Mouse (Mus musculus) liver, adult 2 months (tissue): ENCODE results near the gene Cacna1c. TPM values are rescaled to one million over a fixed set of nuclear protein-coding genes. Genes with fewer than 3 reads are reported as not detected.

Experiments
- DNase-seq: peaks from one replicate; pipeline ENCODE4 v3.0.0-alpha.2; 2011; ENCODE audit warnings: low read depth, low spot score; ENCODE audit errors: extremely low read depth
- H3K27ac ChIP-seq: fragments of 200-500 bp; replicated peaks from 2 replicates; pipeline ENCODE4 v1.5.1; 2012; ENCODE audit warnings: low read depth, mild to moderate bottlenecking, control low read depth, inconsistent platforms, low read length; ENCODE audit not compliant: insufficient read depth
- H3K27me3 ChIP-seq: fragments of 200-500 bp; 2 replicates; pipeline ENCODE4 v1.6.1; 2012; ENCODE audit warnings: mild to moderate bottlenecking, moderate library complexity, low read length, inconsistent platforms; ENCODE audit not compliant: control insufficient read depth, insufficient read depth
- H3K36me3 ChIP-seq: fragments of 200-500 bp; 2 replicates; pipeline ENCODE4 v1.6.1; 2012; ENCODE audit warnings: low read length, inconsistent platforms; ENCODE audit not compliant: control insufficient read depth, insufficient read depth
- H3K4me1 ChIP-seq: fragments of 200-500 bp; 2 replicates; pipeline ENCODE4 v1.6.1; 2011; ENCODE audit warnings: low read length; ENCODE audit not compliant: control insufficient read depth, insufficient read depth
- H3K4me3 ChIP-seq: fragments of 200-500 bp; 2 replicates; pipeline ENCODE4 v1.5.1; 2011; ENCODE audit warnings: low read depth, mild to moderate bottlenecking, control low read depth, low read length, moderate library complexity; ENCODE audit not compliant: insufficient read depth
- H3K79me2 ChIP-seq: fragments of 200-500 bp; 2 replicates; pipeline ENCODE4 v1.6.1; 2012; ENCODE audit warnings: inconsistent platforms, mild to moderate bottlenecking, low read length, moderate library complexity; ENCODE audit not compliant: control insufficient read depth, insufficient read depth
- H3K9ac ChIP-seq: fragments of 200-500 bp; 2 replicates; pipeline ENCODE4 v1.6.1; 2012; ENCODE audit warnings: low read depth, mild to moderate bottlenecking, control low read depth, inconsistent platforms, low read length
- CTCF ChIP-seq: fragments of 200-500 bp; IDR thresholded peaks from 2 replicates; pipeline ENCODE4 v1.5.1; 2011; ENCODE audit warnings: low read depth, low read length, control low read depth
- POLR2A ChIP-seq: fragments of 200-500 bp; IDR thresholded peaks from 2 replicates; pipeline ENCODE4 v1.6.1; 2011; ENCODE audit warnings: low read length, control low read depth; ENCODE audit not compliant: insufficient read depth; ENCODE audit errors: extremely low read depth
- WGBS: fragments of 180-500 bp; shearing (Covaris S2); methylation state at CpG from one replicate; pipeline ENCODE4 v1.1.7; 2018; 5-methylcytosine and 5-hydroxymethylcytosine counted together
- polyA plus RNA-seq: library from polyadenylated mRNA; depleted of rRNA; stranded (reverse); fragments of >200 nt; gene quantifications from 2 replicates; pipeline ENCODE4 v1.2.3, GENCODE M21; 2012
- total RNA-seq: library from RNA; depleted of rRNA; stranded (reverse); fragments of >200 nt; gene quantifications from 2 replicates; pipeline ENCODE4 v1.2.3, GENCODE M21; 2014

Gene Cacna1c
- total and polyA plus RNA-seq, 2 experiments = 0.09 to 0.18 TPM

DNA sequence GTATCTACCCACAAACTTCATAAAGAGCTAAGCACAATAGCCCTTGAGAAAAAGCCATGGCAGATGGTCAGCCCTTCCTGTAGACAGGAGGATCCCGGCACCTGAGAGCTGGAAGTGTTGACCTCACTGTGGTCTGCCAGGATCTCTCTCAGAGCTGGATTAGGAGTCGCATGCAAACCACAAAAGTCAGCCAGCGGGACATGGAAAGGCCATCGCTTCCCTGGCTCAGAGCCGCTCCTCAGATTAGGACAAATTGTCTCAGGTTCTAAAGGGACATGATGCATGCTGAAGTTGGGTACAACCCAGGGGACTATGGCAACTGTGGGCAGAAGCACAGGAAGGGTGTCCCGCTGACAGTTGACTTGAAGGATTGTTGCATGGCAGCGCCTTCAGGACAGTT lies 490.4 kb downstream of the Cacna1c start:
- no peak for DNase-seq
- no peaks in the 10 kb centered on the region for H3K27me3 ChIP-seq
- H3K79me2 ChIP-seq = no peaks in the 10 kb centered on the region
- 92% methylated on average over 7 of the region's 7 CpGs for WGBS
- no peaks in the 10 kb centered on the region for H3K4me1 ChIP-seq
- no peak overlapping the region for H3K27ac ChIP-seq
- TF ChIP-seq CTCF (no peak), POLR2A (no peak)
- no peak overlapping the region for H3K4me3 ChIP-seq
- H3K9ac ChIP-seq = no peak overlapping the region
- H3K36me3 ChIP-seq = no peaks in the 10 kb centered on the region

DNA sequence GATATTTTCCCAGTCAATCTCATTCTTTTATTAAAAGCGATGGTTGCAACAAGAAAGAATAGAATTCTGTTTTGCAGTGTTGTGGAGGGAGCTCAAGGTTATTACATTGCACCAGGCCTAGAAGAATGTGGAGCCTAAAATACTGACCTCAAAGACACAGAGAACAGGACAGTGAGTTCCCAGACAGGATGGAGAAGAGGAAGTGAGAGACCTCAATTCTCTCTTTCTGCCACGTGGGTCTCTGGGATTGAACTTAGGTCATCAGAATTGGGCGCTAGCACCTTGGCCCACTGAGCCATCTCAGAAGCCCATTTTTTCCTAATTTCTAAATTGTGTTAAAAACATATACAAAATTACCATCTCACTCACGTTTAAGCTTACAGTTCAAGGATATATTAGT lies 501.6 kb downstream of the Cacna1c start:
- H3K36me3 ChIP-seq = no peaks in the 10 kb centered on the region
- no peak overlapping the region for H3K9ac ChIP-seq
- no peaks in the 10 kb centered on the region for H3K4me1 ChIP-seq
- no peak overlapping the region for H3K27ac ChIP-seq
- no peak for DNase-seq
- WGBS = 73% methylated on average over 4 of the region's 4 CpGs
- no peaks in the 10 kb centered on the region for H3K79me2 ChIP-seq
- H3K4me3 ChIP-seq = no peak overlapping the region
- no peak for TF ChIP-seq CTCF
- TF ChIP-seq POLR2A = no peak
- no peaks in the 10 kb centered on the region for H3K27me3 ChIP-seq

GRCm38 (mm10) chr6:118689447-118689846 lies 506.8 kb downstream of the Cacna1c start:
- Histone ChIP-seq H3K4me1 (no peaks in the 10 kb centered on the region), H3K9ac (no peak overlapping the region), H3K4me3 (no peak overlapping the region), H3K79me2 (no peaks in the 10 kb centered on the region), H3K36me3 (no peaks in the 10 kb centered on the region), H3K27ac (no peak overlapping the region), H3K27me3 (no peaks in the 10 kb centered on the region)
- TF ChIP-seq CTCF (no peak), POLR2A (no peak)
- no peak for DNase-seq
- WGBS = 94% methylated on average over 3 of the region's 3 CpGs

DNA sequence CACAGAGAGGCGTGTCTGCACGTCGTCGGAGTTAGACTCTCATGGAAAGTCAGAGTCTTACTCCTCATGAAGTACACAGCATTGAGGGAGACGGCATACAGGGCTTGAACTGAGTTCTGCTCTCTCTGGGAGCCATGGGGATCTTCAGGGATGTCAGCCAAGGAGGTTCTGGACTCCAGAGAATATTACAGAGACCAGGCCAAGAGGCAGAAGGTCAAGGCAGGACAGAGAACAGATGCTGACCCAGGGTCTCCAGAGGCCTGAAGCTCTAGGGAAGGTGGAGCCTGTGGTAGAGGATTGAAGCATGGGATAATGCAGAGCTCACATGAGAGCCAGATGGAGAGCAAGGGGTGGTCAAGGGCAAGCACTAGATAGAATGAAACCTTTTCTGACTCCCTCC lies 507.4 kb downstream of the Cacna1c start:
- Histone ChIP-seq H3K9ac (no peak overlapping the region), H3K79me2 (no peaks in the 10 kb centered on the region), H3K27me3 (no peaks in the 10 kb centered on the region), H3K4me3 (no peak overlapping the region), H3K36me3 (no peaks in the 10 kb centered on the region), H3K4me1 (no peaks in the 10 kb centered on the region), H3K27ac (no peak overlapping the region)
- 89% methylated on average over 5 of the region's 5 CpGs for WGBS
- no peak for DNase-seq
- TF ChIP-seq POLR2A = no peak
- TF ChIP-seq CTCF = no peak

- 82% methylated on average over 6 of the region's 6 CpGs for WGBS
- TF ChIP-seq POLR2A (no peak), CTCF (no peak)
- Histone ChIP-seq H3K27me3 (no peaks in the 10 kb centered on the region), H3K4me1 (no peaks in the 10 kb centered on the region), H3K9ac (no peak overlapping the region), H3K4me3 (no peak overlapping the region), H3K79me2 (no peaks in the 10 kb centered on the region), H3K36me3 (no peaks in the 10 kb centered on the region), H3K27ac (no peak overlapping the region)
- DNase-seq = no peak
Observed at GRCm38 (mm10) chr6:118680814-118681213, 515.4 kb downstream of the Cacna1c start.

- DNase-seq = no peak
- no peaks in the 10 kb centered on the region for H3K79me2 ChIP-seq
- H3K9ac ChIP-seq = no peak overlapping the region
- H3K27ac ChIP-seq = no peak overlapping the region
- no peak overlapping the region for H3K4me3 ChIP-seq
- 96% methylated on average over 10 of the region's 10 CpGs for WGBS
- TF ChIP-seq CTCF = no peak
- no peak for TF ChIP-seq POLR2A
- no peaks in the 10 kb centered on the region for H3K36me3 ChIP-seq
- H3K27me3 ChIP-seq = no peaks in the 10 kb centered on the region
- H3K4me1 ChIP-seq = no peaks in the 10 kb centered on the region
Observed at GRCm38 (mm10) chr6:118678031-118678430, 518.2 kb downstream of the Cacna1c start.
